Comparison of ENCODE assay signal across 8 mouse cellular contexts in genomic region chr4:135433443-135434394, GRCm38 (mm10). TPM values are rescaled to one million over a fixed set of nuclear protein-coding genes. Genes with fewer than 3 reads are reported as not detected.
DNase-seq lines count a peak whose midpoint lies in the region; ATAC-seq and TF ChIP-seq lines count a peak whose summit lies in the region.

Rcan3 (minus strand) TSS chr4:135433853.

- WGBS in hindbrain, embryonic 10.5 days: under 1% methylated on average over 72 of the region's 79 CpGs

- TF ChIP-seq CTCF in Patski (IDR thresholded peaks at IDR 0.05): no peak

- peak within 1 kb of the TSS; percentile 93 for H3K27ac ChIP-seq in hindbrain, embryonic 10.5 days

- POLR2A ChIA-PET in Patski (lab: Charles Lee): interaction anchor here (0.6 to 0.9 kb wide), 4 partner anchors 53 to 121 kb away, joined by 3 to 12 read pairs (median 3); partner anchors contain the start of gene Stpg1

- CTCF ChIA-PET in Patski (lab: Charles Lee): interaction anchor here (0.8 to 1.6 kb wide), 3 partner anchors 10 to 75 kb away, joined by 3 to 5 read pairs (median 4); no protein-coding TSS in a partner anchor

- ATAC-seq in Patski: peak; percentile 57

- H3K27me3 ChIP-seq in Patski: no peaks in the 10 kb centered on the region
- H3K27me3 ChIP-seq in hindbrain, embryonic 10.5 days (ENCODE audit: insufficient read depth, poor library complexity, severe bottlenecking): peaks cover 14% of the 10 kb centered on the region

- in situ Hi-C loops in Patski (cut with MboI; ENCODE audit: low pct_unique_long_range_greater_than_20kb): no loop called here

- no peaks in the 10 kb centered on the region for H3K36me3 ChIP-seq in hindbrain, embryonic 10.5 days

- H3K9me3 ChIP-seq in hindbrain, embryonic 10.5 days: no peaks in the 10 kb centered on the region

- H3K4me1 ChIP-seq in hindbrain, embryonic 10.5 days (replicated peaks): peaks cover 29% of the 10 kb centered on the region

- DNase-seq in Patski (ENCODE audit: low read depth, low spot score): peak; percentile 27
- DNase-seq in cerebellum, adult 9-11 months: peak; percentile 81
- DNase-seq in frontal cortex, adult 2 months (ENCODE audit: extremely low spot score in 1 of 2, low spot score in 1 of 2): peak in 1 of 2 experiments; percentile 35
- DNase-seq in hindbrain, embryonic 10.5 days (ENCODE audit: low spot score): peak; percentile 91
- peak; percentile 52 for DNase-seq in layer of hippocampus, adult 9-11 months
- peak; percentile 84 for DNase-seq in lung, postnatal 14 days
- peak; percentile 82 for DNase-seq in ovary, postnatal 36 days (ENCODE audit: low spot score)
- peak; percentile 86 for DNase-seq in thymus, postnatal 14 days

- peak within 1 kb of the TSS; percentile 78 for H3K4me3 ChIP-seq in hindbrain, embryonic 10.5 days

RNA-seq across cellular contexts. Expression of gene Rcan3, which starts in this region (rescaled TPM):
- polyA plus RNA-seq in Patski (2021): 21.7 TPM
- 31.8 and 32.8 TPM in 2 replicates for polyA plus RNA-seq in frontal cortex, adult 2 months (2012; rRNA removed)
- polyA plus RNA-seq in hindbrain, embryonic 10.5 days (2016; fragmentation: Nextera tagmentation; extraction: Ambion mirVana): 11.6 and 14.2 TPM in 2 replicates
